Mouse (Mus musculus) naive thymus-derived CD4-positive, alpha-beta T cell, adult 5 months (primary cell): ENCODE data around the gene Ssc5d. TPM values are rescaled to one million over a fixed set of nuclear protein-coding genes. Genes with fewer than 3 reads are reported as not detected.

ENCODE experiments used
- polyA plus RNA-seq: library from polyadenylated mRNA; unstranded; fragments of 100-300 nt; shearing (Covaris generic); gene quantifications from one replicate; pipeline ENCODE4 v1.2.1, GENCODE M21; 2017

Gene Ssc5d
- not detected for polyA plus RNA-seq

GRCm38 (mm10) chr7:4925441-4926381 is at the start of gene Ssc5d:
Gene Ssc5d, plus strand, starts transcription at chr7:4925785.

GRCm38 (mm10) chr7:4876753-4877221 is 48.8 kb upstream of the Ssc5d start, which contains the start of gene Isoc2a:
Gene Isoc2a, plus strand, starts transcription at chr7:4877153.

GRCm38 (mm10) chr7:4906466-4906950 is 19.1 kb upstream of the Ssc5d start, which contains the start of gene Gm36210:
Gene Gm36210, minus strand, starts transcription at chr7:4906516.

GRCm38 (mm10) chr7:4915007-4915665 is 10.4 kb upstream of the Ssc5d start, which contains the start of gene Zfp628:
Gene Zfp628, plus strand, starts transcription at chr7:4915217.

GRCm38 (mm10) chr7:4921824-4922482 is 3.6 kb upstream of the Ssc5d start, which contains the start of gene Nat14:
Gene Nat14, plus strand, starts transcription at chr7:4922028.

GRCm38 (mm10) chr7:4964272-4964671 is 38.7 kb downstream of the Ssc5d start, which contains the start of gene Sbk2:
Gene Sbk2, minus strand, starts transcription at chr7:4964406.

GRCm38 (mm10) chr7:4971068-4971467 is 45.5 kb downstream of the Ssc5d start, which contains the start of gene Sbk3:
Gene Sbk3, minus strand, starts transcription at chr7:4971168.

Other genes with a start within 250 kb of the Ssc5d start
- 76.5 TPM for gene Hspbp1, start 240.7 kb upstream of the Ssc5d start, polyA plus RNA-seq
- not detected for gene Brsk1, start 235.2 kb upstream of the Ssc5d start, polyA plus RNA-seq
- not detected for gene Tmem150b, start 200.5 kb upstream of the Ssc5d start, polyA plus RNA-seq
- 37.1 TPM for gene Kmt5c, start 185.7 kb upstream of the Ssc5d start, polyA plus RNA-seq
- 2.0 TPM for gene Cox6b2, start 172.7 kb upstream of the Ssc5d start, polyA plus RNA-seq
- gene Fam71e2, start 154.5 kb upstream of the Ssc5d start, polyA plus RNA-seq = not detected
- not detected for gene Il11, start 142.9 kb upstream of the Ssc5d start, polyA plus RNA-seq
- gene Tmem190, start 142.8 kb upstream of the Ssc5d start, polyA plus RNA-seq = not detected
- 2.8 TPM for gene Tmem238, start 136.1 kb upstream of the Ssc5d start, polyA plus RNA-seq
- 358 TPM for gene Rpl28, start 132.9 kb upstream of the Ssc5d start, polyA plus RNA-seq
- 236 TPM for gene Ube2s, start 113.2 kb upstream of the Ssc5d start, polyA plus RNA-seq
- 0.12 TPM for gene Shisa7, start 81.1 kb upstream of the Ssc5d start, polyA plus RNA-seq
- 7.4 TPM for gene Isoc2b, start 55.5 kb upstream of the Ssc5d start, polyA plus RNA-seq
- 0.77 TPM for gene Isoc2a, start 48.6 kb upstream of the Ssc5d start, polyA plus RNA-seq
- gene Gm36210, start 19.3 kb upstream of the Ssc5d start, polyA plus RNA-seq = not detected
- gene Zfp628, start 10.6 kb upstream of the Ssc5d start, polyA plus RNA-seq = 2.5 TPM
- not detected for gene Nat14, start 3.8 kb upstream of the Ssc5d start, polyA plus RNA-seq
- not detected for gene Sbk2, start 38.6 kb downstream of the Ssc5d start, polyA plus RNA-seq
- not detected for gene Sbk3, start 45.4 kb downstream of the Ssc5d start, polyA plus RNA-seq
- gene Zfp579, start 70.4 kb downstream of the Ssc5d start, polyA plus RNA-seq = 18.4 TPM
- 21.0 TPM for gene Zfp524, start 88.6 kb downstream of the Ssc5d start, polyA plus RNA-seq
- gene Fiz1, start 88.9 kb downstream of the Ssc5d start, polyA plus RNA-seq = 54.8 TPM
- gene Gm44973, start 89.7 kb downstream of the Ssc5d start, polyA plus RNA-seq = 5.0 TPM
- 10.7 TPM for gene Zfp865, start 94.6 kb downstream of the Ssc5d start, polyA plus RNA-seq
- gene Ccdc106, start 94.8 kb downstream of the Ssc5d start, polyA plus RNA-seq = not detected
- gene 4632433K11Rik, start 108.3 kb downstream of the Ssc5d start, polyA plus RNA-seq = not detected
- 2.1 TPM for gene Zfp784, start 112.7 kb downstream of the Ssc5d start, polyA plus RNA-seq
- gene Zfp580, start 125.8 kb downstream of the Ssc5d start, polyA plus RNA-seq = 5.0 TPM
- 117 TPM for gene U2af2, start 136.4 kb downstream of the Ssc5d start, polyA plus RNA-seq
- 23.9 TPM for gene Epn1, start 154.4 kb downstream of the Ssc5d start, polyA plus RNA-seq
- not detected for gene Rfpl4, start 191.2 kb downstream of the Ssc5d start, polyA plus RNA-seq
- gene Rasl2-9, start 200.2 kb downstream of the Ssc5d start, polyA plus RNA-seq = not detected
- 0.30 TPM for gene Vmn1r55, start 223.9 kb downstream of the Ssc5d start, polyA plus RNA-seq